Mouse (Mus musculus): Measurements from ENCODE around the gene Ppp1r36.

Ppp1r36 gene

DNA sequence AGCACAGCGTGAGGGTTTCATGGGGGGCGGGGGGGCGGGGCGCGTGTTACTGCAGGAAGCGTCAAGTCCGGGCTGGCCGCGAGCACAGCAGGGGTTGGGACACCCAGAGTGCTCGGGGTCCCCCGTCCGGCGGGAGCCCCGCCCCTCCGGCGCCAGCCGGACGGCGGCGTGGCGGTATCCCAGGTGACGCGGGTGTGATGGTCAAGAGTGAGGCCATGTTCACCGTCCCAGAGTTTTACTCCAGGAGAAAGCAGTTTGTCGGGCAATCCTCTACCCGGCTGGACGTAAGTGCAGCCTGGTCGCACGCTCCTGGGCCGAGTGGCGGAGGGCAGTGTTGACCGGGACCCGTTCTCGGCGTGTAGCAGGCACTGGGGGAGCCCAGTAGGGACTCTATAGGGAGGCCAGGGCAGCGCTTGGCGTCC is at the start of gene Ppp1r36:
TSS of gene Ppp1r36 (plus strand) at position 106 of the 422 bp plus-strand sequence.
- no peak for DNase-seq (ENCODE audit: low spot score)

- DNase-seq (ENCODE audit: low spot score) = no peak
Measured at GRCm38 (mm10) chr12:76368201-76368789, 49.0 kb upstream of the Ppp1r36 start.

DNA sequence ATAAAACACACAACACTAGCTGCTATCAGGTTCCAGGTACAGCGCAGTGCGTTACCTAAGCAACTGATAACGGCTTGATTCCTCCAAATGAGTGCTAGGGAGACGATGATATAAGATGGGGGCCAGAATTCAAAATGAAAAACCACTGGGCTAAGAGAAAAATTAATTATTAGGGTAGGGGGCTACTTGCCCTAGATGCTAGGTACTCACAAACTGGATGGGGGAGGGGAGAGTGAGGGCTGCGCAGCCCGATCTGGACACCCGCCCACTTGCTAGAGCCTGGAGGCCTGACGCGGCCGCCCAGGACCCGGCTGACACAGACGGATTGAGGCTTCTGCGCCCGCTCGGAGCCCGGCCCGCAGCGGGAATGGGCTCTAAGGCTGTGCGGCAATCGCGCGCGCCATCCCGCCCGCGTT is 48.5 kb upstream of the Ppp1r36 start:
- DNase-seq (ENCODE audit: low spot score) = no peak

- peak; percentile 79 for DNase-seq (ENCODE audit: low spot score)
Measured at GRCm38 (mm10) chr12:76369206-76369977, 47.9 kb upstream of the Ppp1r36 start, which contains the start of gene Zbtb25. Gene Zbtb25, minus strand, starts transcription at chr12:76369602.

DNA sequence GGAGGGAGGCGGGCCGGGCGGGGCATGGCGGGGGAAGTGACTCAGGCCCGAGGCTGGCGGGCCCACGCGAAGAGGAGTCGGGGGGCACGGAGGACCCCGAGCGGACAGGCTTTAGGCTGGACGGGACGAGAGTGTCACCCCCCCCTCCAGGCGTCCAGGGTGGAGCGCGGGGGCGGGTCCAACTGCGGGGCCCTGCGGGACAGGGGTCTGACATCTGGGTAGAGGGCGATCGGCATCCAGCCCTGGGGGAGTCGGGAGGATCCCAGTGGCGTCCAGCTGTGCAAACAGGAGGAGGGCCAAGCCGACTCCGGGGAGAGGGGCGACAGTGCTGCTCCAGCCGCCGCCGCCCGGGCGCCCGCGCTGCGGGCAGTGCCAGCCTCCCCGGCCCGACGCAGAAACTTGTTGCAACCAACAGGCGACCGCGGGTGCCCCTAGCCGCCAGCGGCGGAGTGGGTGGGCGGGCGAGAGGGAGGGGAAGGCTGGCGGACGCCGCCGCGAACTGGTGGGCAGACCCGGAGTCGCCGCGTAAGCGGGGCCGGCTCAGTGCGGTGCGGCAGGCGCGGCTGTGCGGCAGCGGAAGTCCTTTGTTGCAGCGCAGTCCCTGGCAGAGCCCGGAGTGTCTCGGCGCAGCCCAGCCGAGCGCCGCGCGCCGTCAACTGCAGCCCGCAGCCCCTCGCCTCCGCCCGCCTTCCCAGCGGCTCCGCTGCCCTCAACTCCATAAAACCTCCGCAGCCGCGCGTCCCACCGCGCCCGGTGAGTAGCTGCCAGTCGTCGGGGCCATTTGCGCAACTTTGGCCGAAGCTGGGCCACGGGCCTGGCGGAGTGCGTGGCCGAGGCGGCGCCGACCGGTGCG is 47.1 kb upstream of the Ppp1r36 start, which contains the start of gene Zbtb1:
TSS of gene Zbtb1 (plus strand) at position 289 of the 853 bp plus-strand sequence.
- peak; percentile 75 for DNase-seq (ENCODE audit: low spot score)

DNA sequence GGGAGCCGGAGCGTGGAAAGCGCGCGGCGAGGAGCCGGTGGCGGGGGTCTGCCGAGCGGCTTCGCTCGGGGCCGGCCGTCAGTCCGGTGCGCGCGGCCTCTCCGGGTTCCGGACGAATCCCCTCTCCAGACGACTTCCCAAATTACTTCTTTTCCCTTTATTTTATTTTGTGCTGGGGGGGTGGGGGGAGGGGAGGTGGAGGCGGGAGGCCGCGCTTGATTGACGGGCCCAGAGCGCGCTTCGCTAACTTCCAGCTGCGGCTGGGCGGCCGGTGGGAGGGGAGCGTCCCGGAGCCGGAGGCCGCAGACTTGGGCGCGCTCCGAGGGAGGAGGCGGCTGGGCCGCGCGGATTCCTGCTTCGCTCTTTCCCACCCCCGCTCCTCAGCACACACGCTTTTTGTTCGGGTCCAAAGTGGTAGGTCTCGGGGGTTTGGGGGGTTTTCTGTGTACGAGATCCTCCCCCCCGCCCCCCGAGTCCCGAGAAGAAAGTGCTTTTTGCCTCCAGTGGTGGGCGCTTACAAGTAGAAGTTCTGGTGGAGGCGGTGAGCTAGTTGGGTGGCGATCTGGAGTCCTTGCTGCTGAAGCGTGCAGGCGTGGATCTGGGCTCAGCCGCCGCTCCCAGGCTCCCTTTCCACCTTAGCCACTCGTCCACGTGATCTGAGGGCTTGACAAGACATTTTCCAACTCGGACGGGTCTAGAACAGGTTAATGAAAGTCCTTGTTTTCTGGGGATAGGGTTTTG is 46.3 kb upstream of the Ppp1r36 start:
- DNase-seq (ENCODE audit: low spot score) = peak; percentile 60

DNA sequence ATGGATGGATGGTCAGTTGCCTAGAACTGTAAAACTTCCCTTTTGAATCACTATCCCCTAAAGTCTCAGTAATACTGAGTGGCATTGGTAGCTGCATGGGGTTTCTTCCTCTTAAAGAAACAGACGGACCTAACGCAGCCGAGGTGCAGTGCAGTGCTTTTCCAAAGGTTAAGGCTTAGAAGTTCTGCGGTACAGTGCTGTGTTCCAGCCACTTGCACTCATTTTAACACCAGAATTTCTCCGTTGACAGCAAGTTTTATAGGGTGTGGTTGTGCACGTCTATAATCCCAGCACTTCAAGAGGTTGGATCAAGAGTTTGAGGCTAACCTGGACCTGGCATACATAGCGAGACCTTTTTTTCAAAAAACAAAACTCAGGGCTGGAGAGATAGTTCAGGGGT is 45.3 kb upstream of the Ppp1r36 start:
- no peak for DNase-seq (ENCODE audit: low spot score)

DNA sequence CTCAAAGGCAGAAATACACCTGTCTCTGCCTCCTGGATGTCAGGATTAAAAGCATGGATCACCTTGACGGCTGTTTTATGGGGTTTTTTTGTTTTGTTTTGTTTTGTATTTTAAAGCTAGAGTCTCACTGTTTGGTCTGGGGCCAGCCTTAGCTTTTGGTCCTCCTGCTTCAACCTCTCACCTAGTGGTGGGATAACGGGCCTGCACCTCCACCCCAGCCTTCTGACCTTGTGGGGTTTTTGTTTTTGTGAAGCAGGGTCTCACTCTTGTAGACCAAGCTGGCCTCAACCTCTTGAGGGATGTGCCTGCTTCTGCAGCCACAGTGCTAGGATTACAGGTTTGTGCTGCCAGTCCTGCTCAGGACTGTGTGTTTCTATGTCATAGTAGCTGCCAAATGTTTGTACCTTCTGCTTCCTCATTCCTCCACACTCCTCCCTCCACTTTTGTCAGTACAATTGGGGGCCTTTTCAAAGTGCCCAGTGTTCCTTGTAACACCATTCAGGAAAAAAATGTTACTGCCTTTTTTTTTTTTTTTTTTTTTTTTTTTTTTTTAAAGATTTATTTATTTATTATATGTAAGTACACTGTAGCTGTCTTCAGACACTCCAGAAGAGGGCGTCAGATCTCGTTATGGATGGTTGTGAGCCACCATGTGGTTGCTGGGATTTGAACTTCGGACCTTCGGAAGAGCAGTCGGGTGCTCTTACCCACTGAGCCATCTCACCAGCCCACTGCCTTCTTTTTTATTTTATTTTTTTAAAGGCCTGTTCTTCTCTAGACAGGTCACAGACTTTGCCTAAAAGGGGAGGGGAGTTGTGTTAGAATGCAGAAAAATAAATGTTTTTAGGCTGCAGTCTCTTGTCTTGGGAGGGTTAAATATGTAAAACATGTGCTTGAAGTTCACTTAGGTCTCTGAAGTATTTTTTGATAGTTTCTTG is 44.2 kb upstream of the Ppp1r36 start:
- peak; percentile 31 for DNase-seq (ENCODE audit: low spot score)

- no peak for DNase-seq (ENCODE audit: low spot score)
Measured at GRCm38 (mm10) chr12:76373991-76374390, 43.3 kb upstream of the Ppp1r36 start.

GRCm38 (mm10) chr12:76374911-76375310 is 42.4 kb upstream of the Ppp1r36 start:
- DNase-seq (ENCODE audit: low spot score) = no peak

GRCm38 (mm10) chr12:76375506-76375905 is 41.8 kb upstream of the Ppp1r36 start:
- DNase-seq (ENCODE audit: low spot score) = no peak

GRCm38 (mm10) chr12:76376649-76377048 is 40.7 kb upstream of the Ppp1r36 start:
- DNase-seq (ENCODE audit: low spot score) = peak; percentile 25

DNA sequence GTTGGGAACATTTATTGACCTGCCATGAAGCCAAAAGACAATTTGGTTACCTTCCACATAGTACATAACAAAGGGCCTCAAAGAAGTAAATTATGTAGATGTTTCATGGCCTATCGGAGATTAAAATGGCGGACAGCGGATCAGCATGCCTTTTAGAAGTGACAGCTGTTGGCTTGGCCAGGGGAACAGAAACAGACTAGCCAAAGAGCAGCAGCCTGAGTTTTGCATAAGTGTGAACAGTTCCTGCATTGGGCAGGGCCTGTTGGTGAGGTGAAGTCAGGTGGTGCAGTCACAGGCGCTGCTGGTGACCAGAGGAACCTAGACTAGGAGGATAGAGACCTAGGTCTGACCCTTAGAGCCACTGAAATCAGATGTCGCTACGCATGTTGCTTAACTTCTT is 40.3 kb upstream of the Ppp1r36 start:
- no peak for DNase-seq (ENCODE audit: low spot score)

DNA sequence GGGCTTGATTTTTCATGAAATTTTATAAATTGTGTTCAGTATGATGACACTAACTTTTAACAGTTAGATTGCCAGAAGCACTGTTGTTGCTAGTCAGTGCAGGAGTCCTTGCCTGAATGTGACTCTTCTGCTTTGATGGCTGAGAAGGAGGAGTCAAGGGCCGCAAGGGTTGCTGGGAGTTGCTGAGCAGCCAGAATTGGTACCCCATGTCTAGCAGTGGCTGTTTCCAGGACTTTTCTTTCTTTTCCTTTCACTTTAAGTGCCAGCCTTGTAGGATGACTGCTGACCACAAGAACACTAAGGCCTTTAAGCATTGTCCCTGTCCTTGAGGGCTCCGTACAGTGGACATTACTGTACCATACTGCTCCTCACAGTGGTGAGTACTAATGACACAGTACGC is 39.6 kb upstream of the Ppp1r36 start:
- DNase-seq (ENCODE audit: low spot score) = no peak

DNA sequence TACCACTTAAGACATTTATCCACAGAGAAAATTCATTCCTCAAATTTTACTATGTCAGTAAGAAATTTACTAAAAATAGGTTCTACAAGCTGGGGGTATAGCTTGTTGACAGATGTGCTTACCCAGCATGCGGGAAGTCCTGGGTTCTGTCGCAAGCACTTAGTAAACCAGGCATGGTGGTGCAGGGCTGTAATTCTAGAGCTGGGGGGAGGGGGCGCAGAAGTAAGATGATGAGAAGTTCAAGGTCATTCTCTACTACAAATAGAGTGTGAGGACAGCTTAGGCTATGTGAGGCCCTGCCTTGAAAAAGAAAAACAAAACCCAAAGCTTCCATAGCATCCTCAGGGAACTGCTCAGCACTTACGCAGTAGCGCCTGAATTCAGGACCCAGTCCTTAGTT is 38.8 kb upstream of the Ppp1r36 start:
- no peak for DNase-seq (ENCODE audit: low spot score)

- no peak for DNase-seq (ENCODE audit: low spot score)
Measured at GRCm38 (mm10) chr12:76380151-76380550, 37.2 kb upstream of the Ppp1r36 start.

DNA sequence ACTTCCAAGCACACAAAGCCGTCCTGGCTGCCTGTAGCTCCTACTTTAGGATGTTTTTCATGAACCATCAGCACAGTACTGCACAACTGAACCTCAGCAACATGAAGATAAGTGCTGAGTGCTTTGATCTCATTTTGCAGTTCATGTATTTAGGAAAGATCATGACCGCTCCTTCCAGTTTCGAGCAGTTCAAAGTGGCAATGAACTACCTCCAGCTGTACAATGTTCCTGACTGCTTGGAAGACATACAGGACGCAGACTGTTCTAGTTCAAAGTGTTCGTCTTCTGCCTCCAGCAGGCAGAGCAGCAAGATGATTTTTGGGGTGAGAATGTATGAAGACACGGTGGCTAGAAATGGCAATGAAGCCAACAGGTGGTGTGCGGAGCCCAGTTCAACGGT is 32.0 kb upstream of the Ppp1r36 start:
- DNase-seq (ENCODE audit: low spot score) = no peak

GRCm38 (mm10) chr12:76388794-76389193 is 28.5 kb upstream of the Ppp1r36 start:
- no peak for DNase-seq (ENCODE audit: low spot score)

- DNase-seq (ENCODE audit: low spot score) = no peak
Measured at GRCm38 (mm10) chr12:76391595-76392271, 25.6 kb upstream of the Ppp1r36 start.

GRCm38 (mm10) chr12:76392979-76393378 is 24.4 kb upstream of the Ppp1r36 start:
- no peak for DNase-seq (ENCODE audit: low spot score)
